Mouse (Mus musculus) stomach, postnatal 0 days (tissue): ENCODE results near the gene Auh. TPM values are rescaled to one million over a fixed set of nuclear protein-coding genes. Genes with fewer than 3 reads are reported as not detected.

ENCODE experiments used
- ATAC-seq: fragments of 200-750 bp; cut with Nextera tagmentation; 2 replicates; pipeline ENCODE4 v1.8.0; 2017; ENCODE audit not compliant: low FRiP score, low TSS enrichment
- DNase-seq: peaks from one replicate; pipeline ENCODE4 v3.0.0-alpha.2; 2016; ENCODE audit warnings: low spot score
- H3K27ac ChIP-seq: fragments of 300-500 bp; sonication (generic); replicated peaks from 2 replicates; pipeline ENCODE4 v1.5.1; 2014; ENCODE audit warnings: mild to moderate bottlenecking, control low read depth
- H3K27me3 ChIP-seq: fragments of 300-500 bp; sonication (generic); 2 replicates; pipeline ENCODE4 v1.6.1; 2014; ENCODE audit warnings: low read length; ENCODE audit not compliant: control insufficient read depth, insufficient read depth
- H3K36me3 ChIP-seq: fragments of 300-500 bp; sonication (generic); 2 replicates; pipeline ENCODE4 v1.6.1; 2014; ENCODE audit warnings: low read length, mixed read lengths; ENCODE audit not compliant: control insufficient read depth, insufficient read depth
- H3K4me1 ChIP-seq: fragments of 300-500 bp; sonication (generic); replicated peaks from 2 replicates; pipeline ENCODE4 v1.6.1; 2014; ENCODE audit warnings: antibody characterized with exemption; ENCODE audit not compliant: control insufficient read depth, insufficient read depth
- H3K4me2 ChIP-seq: fragments of 300-500 bp; sonication (generic); replicated peaks from 2 replicates; pipeline ENCODE4 v1.6.1; 2014; ENCODE audit warnings: low read depth, mild to moderate bottlenecking, control low read depth, moderate library complexity
- H3K4me3 ChIP-seq: fragments of 300-500 bp; sonication (generic); 2 replicates; pipeline ENCODE4 v1.5.1; 2014; ENCODE audit warnings: low read depth, low read length, control low read depth
- H3K9ac ChIP-seq: fragments of 300-500 bp; sonication (generic); 2 replicates; pipeline ENCODE4 v1.6.1; 2014; ENCODE audit warnings: mild to moderate bottlenecking, low read length, control low read depth, mixed read lengths
- H3K9me3 ChIP-seq: fragments of 300-500 bp; sonication (generic); 2 replicates; pipeline ENCODE4 v1.6.1; 2016; ENCODE audit warnings: low read length; ENCODE audit not compliant: control insufficient read depth
- CTCF ChIP-seq: IDR thresholded peaks from 2 replicates; pipeline ENCODE4 v1.5.1; 2016; ENCODE audit warnings: antibody characterized with exemption, low read depth, mild to moderate bottlenecking, moderate library complexity
- EP300 ChIP-seq: optimal IDR thresholded peaks from 2 replicates; pipeline ENCODE3; 2016; ENCODE audit warnings: antibody characterized with exemption
- WGBS: fragments of 180-500 bp; shearing (Covaris S2); extraction: QIAGEN DNeasy Blood & Tissue Kit; methylation state at CpG from one replicate; pipeline ENCODE4 v1.1.7; 2014; 5-methylcytosine and 5-hydroxymethylcytosine counted together
- polyA plus RNA-seq: library from polyadenylated mRNA; unstranded; fragments of >200 nt; fragmentation: Nextera tagmentation; extraction: Ambion mirVana; gene quantifications from 2 replicates; pipeline ENCODE4 v1.2.1, GENCODE M21; 2015

The Auh gene
- polyA plus RNA-seq, 1 experiment from 2014 or later: 41.4 TPM

- Histone ChIP-seq H3K27me3 (no peaks in the 10 kb centered on the region), H3K9ac (no peak overlapping the region), H3K4me3 (no peak overlapping the region), H3K9me3 (no peaks in the 10 kb centered on the region), H3K4me1 (no peaks in the 10 kb centered on the region), H3K36me3 (0 out of 2 replicates have a peak, but pooled peaks cover 3% of the 10 kb centered on the region), H3K4me2 (no peak overlapping the region), H3K27ac (no peak overlapping the region)
- DNase-seq: peak; percentile 41
- peak; percentile 61; the same call in 1 of the 2 replicates for ATAC-seq
- TF ChIP-seq EP300: no peak
- TF ChIP-seq CTCF: no peak
- WGBS: 72% methylated on average over 4 of the region's 4 CpGs
Measured at GRCm38 (mm10) chr13:52911259-52911658, 18.2 kb downstream of the Auh start.

DNA sequence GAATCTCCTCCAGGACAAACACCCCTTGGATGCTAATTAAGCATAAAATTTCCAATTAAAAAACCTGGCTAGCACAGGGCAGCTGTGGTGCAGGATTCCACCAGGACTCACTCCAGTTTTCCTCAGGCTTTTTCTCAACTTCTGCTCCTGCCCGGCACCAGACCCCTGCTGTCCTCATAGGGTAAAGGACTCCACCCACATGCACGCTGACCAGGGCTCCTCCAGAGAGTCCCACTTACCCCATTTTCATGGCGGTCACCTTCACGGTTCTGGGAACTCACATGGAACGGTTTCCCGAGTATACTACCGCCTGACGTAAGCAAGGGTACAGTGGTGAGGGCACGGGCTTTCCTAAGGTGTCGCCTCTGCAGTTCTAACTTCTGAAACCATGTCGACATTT, 23.2 kb downstream of the Auh start:
- ATAC-seq: no peak
- no peak for TF ChIP-seq CTCF
- no peak for TF ChIP-seq EP300
- H3K4me2 ChIP-seq: no peak overlapping the region
- WGBS: 91% methylated on average over 11 of the region's 11 CpGs
- no peak overlapping the region for H3K9ac ChIP-seq
- H3K27ac ChIP-seq: no peak overlapping the region
- H3K36me3 ChIP-seq: no peaks in the 10 kb centered on the region
- H3K9me3 ChIP-seq: no peaks in the 10 kb centered on the region
- H3K27me3 ChIP-seq: no peaks in the 10 kb centered on the region
- DNase-seq: no peak
- H3K4me3 ChIP-seq: no peak overlapping the region
- 0 out of 2 replicates have a peak, but pooled peaks cover 2% of the 10 kb centered on the region for H3K4me1 ChIP-seq

GRCm38 (mm10) chr13:52904175-52904574, 25.3 kb downstream of the Auh start:
- DNase-seq (no peak), ATAC-seq (peak; percentile 41; the same call in 1 of the 2 replicates)
- TF ChIP-seq CTCF (no peak), EP300 (no peak)
- Histone ChIP-seq H3K27me3 (no peaks in the 10 kb centered on the region), H3K4me2 (no peak overlapping the region), H3K27ac (peak overlapping the region; percentile 76), H3K9ac (no peak overlapping the region; the same call in 1 of the 2 replicates), H3K4me1 (0 out of 2 replicates have a peak, but pooled peaks cover 2% of the 10 kb centered on the region), H3K9me3 (no peaks in the 10 kb centered on the region), H3K36me3 (no peaks in the 10 kb centered on the region), H3K4me3 (no peak overlapping the region)
- WGBS: 30% methylated on average over 6 of the region's 6 CpGs

- no peaks in the 10 kb centered on the region for H3K27me3 ChIP-seq
- H3K4me1 ChIP-seq: 0 out of 2 replicates have a peak, but pooled peaks cover 2% of the 10 kb centered on the region
- TF ChIP-seq CTCF (peak; percentile 61), EP300 (no peak)
- ATAC-seq: peak; percentile 61
- WGBS: 35% methylated on average over 10 of the region's 10 CpGs
- no peaks in the 10 kb centered on the region for H3K9me3 ChIP-seq
- H3K4me2 ChIP-seq: no peak overlapping the region
- no peak overlapping the region for H3K4me3 ChIP-seq
- DNase-seq: peak; percentile 26
- H3K9ac ChIP-seq: no peak overlapping the region; the same call in 1 of the 2 replicates
- peak overlapping the region; percentile 75 for H3K27ac ChIP-seq
- H3K36me3 ChIP-seq: no peaks in the 10 kb centered on the region
Measured at GRCm38 (mm10) chr13:52903767-52904166, 25.7 kb downstream of the Auh start.

GRCm38 (mm10) chr13:52902517-52902916, 27.0 kb downstream of the Auh start:
- no peak for DNase-seq
- 70% methylated on average over 8 of the region's 8 CpGs for WGBS

DNA sequence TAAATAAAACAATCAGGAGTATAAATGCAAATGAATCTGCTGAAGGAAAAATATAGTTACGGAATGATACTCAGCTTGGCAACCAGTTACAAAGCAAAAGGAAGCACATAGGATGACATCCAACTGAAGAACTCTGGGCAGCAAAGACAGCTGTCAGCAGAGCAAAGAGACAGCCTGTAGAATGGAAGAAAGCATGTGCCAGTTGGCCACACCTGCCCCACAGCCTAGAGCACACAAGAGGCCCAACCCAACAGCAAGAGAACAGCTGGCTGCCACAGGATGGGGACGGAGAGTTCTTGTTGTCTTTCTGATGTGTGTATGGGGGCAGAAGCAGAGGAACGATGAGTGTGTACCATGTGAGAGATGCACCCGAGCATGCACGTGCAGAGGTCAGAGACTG, 29.8 kb downstream of the Auh start:
- Histone ChIP-seq H3K4me1 (0 out of 2 replicates have a peak, but pooled peaks cover 2% of the 10 kb centered on the region), H3K4me3 (no peak overlapping the region), H3K4me2 (no peak overlapping the region), H3K27ac (no peak overlapping the region), H3K36me3 (no peaks in the 10 kb centered on the region; the same call in 1 of the 2 replicates), H3K9ac (no peak overlapping the region), H3K27me3 (no peaks in the 10 kb centered on the region), H3K9me3 (no peaks in the 10 kb centered on the region)
- WGBS: 89% methylated on average over 5 of the region's 5 CpGs
- no peak for DNase-seq
- ATAC-seq: no peak
- TF ChIP-seq CTCF (no peak), EP300 (no peak)

More at GRCm38 (mm10) chr13:52902517-52902916, 27.0 kb downstream of the Auh start:
- no peak overlapping the region for H3K27ac ChIP-seq
- no peaks in the 10 kb centered on the region for H3K9me3 ChIP-seq
- H3K27me3 ChIP-seq: no peaks in the 10 kb centered on the region
- H3K9ac ChIP-seq: no peak overlapping the region
- no peaks in the 10 kb centered on the region for H3K36me3 ChIP-seq
- peak; percentile 46; the same call in 1 of the 2 replicates for ATAC-seq
- no peak overlapping the region for H3K4me2 ChIP-seq
- H3K4me3 ChIP-seq: no peak overlapping the region
- H3K4me1 ChIP-seq: 0 out of 2 replicates have a peak, but pooled peaks cover 2% of the 10 kb centered on the region
- no peak for TF ChIP-seq CTCF
- no peak for TF ChIP-seq EP300
